Mouse (Mus musculus) stomach, embryonic 15.5 days (tissue): ENCODE measurements at regions not wholly inside any gene's neighbourhood (a gene's known extent, or its start where the extent isn't known, plus 50 kb on each side); places are given as distances from the start of the nearest gene placed in this dataset.

Source experiments
- ATAC-seq: fragments of 200-750 bp; cut with Nextera tagmentation; 2 replicates; pipeline ENCODE4 v1.8.0; 2017; ENCODE audit warnings: low read depth, moderate number of reproducible peaks, moderate TSS enrichment; ENCODE audit not compliant: insufficient read depth, low FRiP score
- H3K27ac ChIP-seq: fragments of 300-500 bp; sonication (generic); 2 replicates; pipeline ENCODE4 v1.5.1; 2015; ENCODE audit warnings: mild to moderate bottlenecking, inconsistent platforms
- H3K27me3 ChIP-seq: fragments of 300-500 bp; sonication (generic); replicated peaks from 2 replicates; pipeline ENCODE4 v1.6.1; 2015; ENCODE audit warnings: inconsistent platforms
- H3K36me3 ChIP-seq: fragments of 300-500 bp; sonication (generic); 2 replicates; pipeline ENCODE4 v1.6.1; 2015; ENCODE audit warnings: inconsistent platforms
- H3K4me1 ChIP-seq: fragments of 300-500 bp; sonication (generic); 2 replicates; pipeline ENCODE4 v1.6.1; 2015; ENCODE audit warnings: inconsistent platforms
- H3K4me2 ChIP-seq: fragments of 300-500 bp; sonication (generic); 2 replicates; pipeline ENCODE4 v1.6.1; 2015; ENCODE audit warnings: mild to moderate bottlenecking, inconsistent platforms
- H3K4me3 ChIP-seq: fragments of 300-500 bp; sonication (generic); replicated peaks from 2 replicates; pipeline ENCODE4 v1.5.1; 2015; ENCODE audit warnings: inconsistent platforms
- H3K9ac ChIP-seq: fragments of 300-500 bp; sonication (generic); 2 replicates; pipeline ENCODE4 v1.6.1; 2015; ENCODE audit warnings: inconsistent platforms
- H3K9me3 ChIP-seq: fragments of 300-500 bp; sonication (generic); 2 replicates; pipeline ENCODE4 v1.6.1; 2016; ENCODE audit warnings: inconsistent platforms
- WGBS: fragments of 180-500 bp; shearing (Covaris S2); methylation state at CpG from one replicate; pipeline ENCODE4 v1.1.7; 2015; 5-methylcytosine and 5-hydroxymethylcytosine counted together

GRCm38 (mm10) chr8:11111987-11112386 is 103.7 kb upstream of the Irs2 start:
- WGBS, result 74% methylated on average over 2 of the region's 2 CpGs
- Histone ChIP-seq H3K27ac (no peak overlapping the region), H3K9ac (no peak overlapping the region), H3K4me3 (no peak overlapping the region), H3K9me3 (no peaks in the 10 kb centered on the region), H3K27me3 (no peaks in the 10 kb centered on the region), H3K36me3 (no peaks in the 10 kb centered on the region), H3K4me2 (no peak overlapping the region), H3K4me1 (0 out of 2 replicates have a peak, but pooled peaks cover 7% of the 10 kb centered on the region)
- ATAC-seq, result no peak

GRCm38 (mm10) chr8:11107435-11107834 is 99.2 kb upstream of the Irs2 start:
- WGBS, result 97% methylated on average over 1 of the region's 1 CpGs
- Histone ChIP-seq H3K9ac (no peak overlapping the region), H3K4me2 (no peak overlapping the region), H3K36me3 (no peaks in the 10 kb centered on the region), H3K9me3 (no peaks in the 10 kb centered on the region), H3K27ac (no peak overlapping the region), H3K4me3 (no peak overlapping the region), H3K4me1 (no peaks in the 10 kb centered on the region), H3K27me3 (no peaks in the 10 kb centered on the region)
- no peak for ATAC-seq

GRCm38 (mm10) chr8:11107021-11107420 is 98.8 kb upstream of the Irs2 start:
- Histone ChIP-seq H3K9ac (no peak overlapping the region), H3K27ac (no peak overlapping the region), H3K4me1 (no peaks in the 10 kb centered on the region), H3K4me2 (no peak overlapping the region), H3K36me3 (no peaks in the 10 kb centered on the region), H3K9me3 (no peaks in the 10 kb centered on the region), H3K4me3 (no peak overlapping the region), H3K27me3 (no peaks in the 10 kb centered on the region)
- WGBS, result 72% methylated on average over 5 of the region's 5 CpGs
- no peak for ATAC-seq

- WGBS, result 83% methylated on average over 10 of the region's 10 CpGs
- ATAC-seq, result no peak
- no peaks in the 10 kb centered on the region for H3K9me3 ChIP-seq
- H3K9ac ChIP-seq, result no peak overlapping the region
- H3K4me3 ChIP-seq, result no peak overlapping the region
- no peaks in the 10 kb centered on the region for H3K36me3 ChIP-seq
- H3K27me3 ChIP-seq, result no peaks in the 10 kb centered on the region
- no peak overlapping the region for H3K27ac ChIP-seq
- H3K4me2 ChIP-seq, result no peak overlapping the region
- no peaks in the 10 kb centered on the region for H3K4me1 ChIP-seq
Measured at GRCm38 (mm10) chr8:11103745-11104607, 95.7 kb upstream of the Irs2 start.

DNA sequence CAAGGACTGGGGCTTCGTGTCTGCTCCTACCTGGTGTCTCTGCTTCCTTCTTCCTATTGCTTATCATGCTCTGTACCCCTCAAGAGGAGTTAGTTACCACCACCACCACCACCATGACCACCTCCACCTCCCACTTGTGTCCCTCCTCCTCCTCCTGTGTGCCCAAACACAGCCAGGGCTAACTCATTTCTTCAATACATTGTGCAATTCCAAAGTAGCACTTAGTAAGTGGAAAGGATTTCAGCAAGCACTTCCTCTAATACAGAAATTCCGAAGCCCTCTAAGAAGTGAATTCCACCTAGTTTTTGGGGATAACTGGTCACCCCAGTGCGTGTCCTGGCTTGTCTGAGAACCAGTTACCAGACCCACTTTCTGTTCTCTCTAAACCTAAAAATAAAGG is 92.1 kb upstream of the Irs2 start:
- Histone ChIP-seq H3K27ac (no peak overlapping the region), H3K9ac (no peak overlapping the region), H3K27me3 (no peaks in the 10 kb centered on the region), H3K4me3 (no peak overlapping the region), H3K4me1 (no peaks in the 10 kb centered on the region), H3K4me2 (no peak overlapping the region), H3K36me3 (no peaks in the 10 kb centered on the region), H3K9me3 (no peaks in the 10 kb centered on the region)
- no peak for ATAC-seq
- 92% methylated on average over 3 of the region's 3 CpGs for WGBS

- Histone ChIP-seq H3K9me3 (no peaks in the 10 kb centered on the region), H3K36me3 (no peaks in the 10 kb centered on the region), H3K4me2 (no peak overlapping the region), H3K27me3 (no peaks in the 10 kb centered on the region), H3K4me3 (no peak overlapping the region), H3K9ac (no peak overlapping the region), H3K4me1 (no peaks in the 10 kb centered on the region), H3K27ac (no peak overlapping the region)
- ATAC-seq, result no peak
- WGBS, result 80% methylated on average over 3 of the region's 3 CpGs
Measured at GRCm38 (mm10) chr8:11099591-11099855, 91.3 kb upstream of the Irs2 start.

DNA sequence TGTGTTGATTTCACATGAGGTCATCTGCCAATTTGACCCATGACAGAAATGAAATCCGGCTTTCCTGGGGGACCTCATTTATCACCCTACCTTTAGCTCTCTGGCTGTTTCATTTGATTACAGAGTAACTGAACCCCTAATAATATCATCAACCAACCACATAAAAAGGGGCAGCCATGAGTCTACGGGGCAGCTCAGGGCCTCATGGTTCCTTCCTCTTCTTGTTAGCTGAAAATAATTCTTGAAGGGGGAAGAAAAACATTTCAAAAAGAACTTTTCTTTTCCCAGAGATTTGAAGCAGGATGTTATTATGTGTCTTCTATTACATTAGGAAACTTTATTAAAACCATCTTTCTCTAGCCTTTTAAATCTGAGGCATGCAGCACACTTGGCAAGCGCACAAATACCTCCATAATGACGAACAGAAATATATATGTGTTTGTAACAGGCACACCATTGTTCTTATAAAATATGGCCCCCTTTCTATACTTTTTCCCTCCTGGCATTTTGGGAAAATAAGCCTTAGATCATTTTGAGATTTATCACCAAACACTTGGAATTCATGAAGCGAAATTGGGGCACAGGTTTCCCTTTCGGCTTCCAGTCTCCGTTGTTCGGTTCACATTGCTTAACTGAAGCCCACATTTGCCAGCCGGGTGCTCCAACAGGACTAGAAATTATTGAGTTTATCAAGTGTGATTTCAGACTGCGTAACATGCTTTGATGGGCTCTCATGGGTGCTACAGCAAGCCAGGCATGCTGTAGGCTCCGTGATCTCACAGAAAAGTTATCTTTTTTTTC is 90.7 kb upstream of the Irs2 start:
- Histone ChIP-seq H3K4me2 (no peak overlapping the region), H3K27ac (no peak overlapping the region), H3K4me3 (no peak overlapping the region), H3K9me3 (no peaks in the 10 kb centered on the region), H3K27me3 (no peaks in the 10 kb centered on the region), H3K4me1 (no peaks in the 10 kb centered on the region), H3K36me3 (no peaks in the 10 kb centered on the region), H3K9ac (no peak overlapping the region)
- 76% methylated on average over 11 of the region's 11 CpGs for WGBS
- no peak for ATAC-seq

DNA sequence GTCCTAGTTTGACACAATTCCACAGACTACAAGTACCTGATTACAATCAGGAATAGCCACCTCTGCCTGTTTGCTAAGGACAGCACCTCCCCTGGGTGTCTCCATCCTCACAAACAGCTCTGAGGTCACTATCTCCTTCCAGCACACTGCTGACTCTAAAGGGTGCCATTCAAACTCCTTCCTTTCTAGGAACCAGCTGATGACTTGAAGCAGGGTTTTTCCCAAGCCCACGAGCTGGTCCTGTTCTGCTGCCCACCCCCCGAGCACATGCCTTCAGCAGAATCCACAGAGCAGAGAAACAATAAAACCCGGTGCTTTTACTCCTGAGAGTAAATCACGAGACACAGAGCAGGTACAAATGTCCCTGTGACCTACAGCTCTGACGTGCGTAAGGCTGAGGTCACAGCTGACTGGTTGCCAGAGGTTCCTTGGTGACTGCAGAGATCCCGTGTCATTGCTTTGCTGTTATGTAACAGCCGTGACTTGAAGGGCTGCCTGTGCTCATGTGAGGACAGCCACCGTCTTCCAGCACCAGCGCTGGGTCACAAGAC is 90.0 kb upstream of the Irs2 start:
- Histone ChIP-seq H3K9me3 (no peaks in the 10 kb centered on the region), H3K27me3 (no peaks in the 10 kb centered on the region), H3K4me3 (no peak overlapping the region), H3K4me2 (no peak overlapping the region), H3K4me1 (no peaks in the 10 kb centered on the region), H3K9ac (no peak overlapping the region), H3K27ac (no peak overlapping the region), H3K36me3 (no peaks in the 10 kb centered on the region)
- WGBS, result 50% methylated on average over 10 of the region's 10 CpGs
- ATAC-seq, result no peak

DNA sequence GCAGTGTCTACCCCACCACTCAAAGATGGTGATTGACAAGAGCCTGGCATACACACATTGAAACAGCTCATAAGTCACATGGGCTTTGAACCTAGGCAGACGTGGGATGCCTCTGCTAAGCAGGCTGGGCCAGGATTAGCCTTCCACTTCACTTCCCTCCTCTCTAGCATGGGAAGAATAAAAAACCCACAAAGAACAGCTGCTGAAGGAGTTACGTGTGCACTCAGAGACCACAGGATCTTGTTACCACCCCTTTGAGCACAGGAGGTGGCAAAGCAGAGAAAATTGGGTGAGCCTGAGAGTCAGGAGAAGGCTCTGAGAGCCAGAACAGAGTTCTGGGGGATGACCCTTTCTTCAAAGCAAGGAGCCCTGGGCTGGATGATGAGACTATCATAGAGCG is 89.6 kb upstream of the Irs2 start:
- no peak overlapping the region for H3K9ac ChIP-seq
- H3K27ac ChIP-seq, result no peak overlapping the region
- H3K9me3 ChIP-seq, result no peaks in the 10 kb centered on the region
- H3K36me3 ChIP-seq, result no peaks in the 10 kb centered on the region
- 81% methylated on average over 3 of the region's 3 CpGs for WGBS
- ATAC-seq, result no peak
- H3K4me3 ChIP-seq, result no peak overlapping the region
- H3K4me1 ChIP-seq, result no peaks in the 10 kb centered on the region
- no peak overlapping the region for H3K4me2 ChIP-seq
- no peaks in the 10 kb centered on the region for H3K27me3 ChIP-seq

DNA sequence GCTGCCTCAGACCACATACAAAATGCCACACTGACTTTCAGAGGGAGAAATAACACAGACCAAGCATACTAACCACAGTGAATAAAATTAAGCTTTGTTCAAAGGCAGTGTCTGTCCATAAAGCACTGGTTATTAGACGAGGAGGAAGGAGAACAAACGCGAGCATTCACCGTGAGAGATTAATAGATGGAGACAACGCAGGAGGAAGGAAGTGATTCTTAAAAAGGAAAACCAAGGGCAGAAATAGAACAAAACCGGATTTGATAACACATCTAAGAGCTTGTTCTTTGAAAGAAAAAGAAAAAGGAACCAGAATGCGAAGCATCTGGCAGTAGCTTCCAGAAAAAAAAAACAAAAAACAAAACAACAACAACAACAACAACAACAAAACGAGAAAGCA is 86.3 kb upstream of the Irs2 start:
- no peaks in the 10 kb centered on the region for H3K36me3 ChIP-seq
- no peak overlapping the region for H3K4me3 ChIP-seq
- H3K9ac ChIP-seq, result no peak overlapping the region
- H3K4me2 ChIP-seq, result no peak overlapping the region
- H3K27me3 ChIP-seq, result no peaks in the 10 kb centered on the region
- H3K9me3 ChIP-seq, result no peaks in the 10 kb centered on the region
- H3K27ac ChIP-seq, result no peak overlapping the region
- H3K4me1 ChIP-seq, result no peaks in the 10 kb centered on the region
- ATAC-seq, result no peak
- WGBS, result 40% methylated on average over 8 of the region's 8 CpGs

- Histone ChIP-seq H3K9me3 (no peaks in the 10 kb centered on the region), H3K36me3 (no peaks in the 10 kb centered on the region), H3K4me3 (no peak overlapping the region)
Measured at GRCm38 (mm10) chr8:11092348-11092747, 84.1 kb upstream of the Irs2 start.

GRCm38 (mm10) chr8:11091675-11092345 is 83.6 kb upstream of the Irs2 start:
- Histone ChIP-seq H3K4me1 (no peaks in the 10 kb centered on the region), H3K4me2 (no peak overlapping the region), H3K9me3 (no peaks in the 10 kb centered on the region), H3K36me3 (no peaks in the 10 kb centered on the region), H3K9ac (no peak overlapping the region), H3K4me3 (no peak overlapping the region), H3K27me3 (no peaks in the 10 kb centered on the region), H3K27ac (no peak overlapping the region)
- 57% methylated on average over 3 of the region's 3 CpGs for WGBS
- no peak for ATAC-seq

More at GRCm38 (mm10) chr8:11092348-11092747, 84.1 kb upstream of the Irs2 start:
- Histone ChIP-seq H3K9ac (no peak overlapping the region), H3K27me3 (no peaks in the 10 kb centered on the region), H3K4me1 (no peaks in the 10 kb centered on the region), H3K27ac (no peak overlapping the region), H3K4me2 (no peak overlapping the region)
- no peak for ATAC-seq
- WGBS, result 50% methylated on average over 4 of the region's 4 CpGs
